Mouse (Mus musculus) cerebellum, adult 9-11 months (tissue): ENCODE data around the gene Wfdc3.

Experiments
- DNase-seq: peaks from one replicate; pipeline ENCODE4 v3.0.0; 2022

The Wfdc3 gene

DNA sequence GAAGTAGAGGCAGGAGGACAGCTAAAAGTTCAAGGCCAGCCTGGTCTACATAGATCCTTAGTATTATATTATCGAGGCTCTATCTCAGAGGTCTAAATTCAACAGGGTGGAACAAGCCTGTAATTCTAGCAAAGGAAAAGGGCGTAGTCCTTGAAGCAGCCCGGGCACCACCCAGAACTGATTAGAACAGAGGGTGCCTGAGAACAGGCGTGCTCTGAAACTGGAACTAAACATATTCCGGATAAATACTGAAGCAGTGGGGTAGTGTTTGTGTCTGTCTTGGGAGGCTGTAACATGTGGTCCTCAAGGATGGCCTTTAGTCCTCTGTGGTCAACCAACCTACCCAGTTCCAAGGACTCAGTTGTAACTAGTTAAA lies 28.2 kb upstream of the Wfdc3 start:
- no peak for DNase-seq

DNA sequence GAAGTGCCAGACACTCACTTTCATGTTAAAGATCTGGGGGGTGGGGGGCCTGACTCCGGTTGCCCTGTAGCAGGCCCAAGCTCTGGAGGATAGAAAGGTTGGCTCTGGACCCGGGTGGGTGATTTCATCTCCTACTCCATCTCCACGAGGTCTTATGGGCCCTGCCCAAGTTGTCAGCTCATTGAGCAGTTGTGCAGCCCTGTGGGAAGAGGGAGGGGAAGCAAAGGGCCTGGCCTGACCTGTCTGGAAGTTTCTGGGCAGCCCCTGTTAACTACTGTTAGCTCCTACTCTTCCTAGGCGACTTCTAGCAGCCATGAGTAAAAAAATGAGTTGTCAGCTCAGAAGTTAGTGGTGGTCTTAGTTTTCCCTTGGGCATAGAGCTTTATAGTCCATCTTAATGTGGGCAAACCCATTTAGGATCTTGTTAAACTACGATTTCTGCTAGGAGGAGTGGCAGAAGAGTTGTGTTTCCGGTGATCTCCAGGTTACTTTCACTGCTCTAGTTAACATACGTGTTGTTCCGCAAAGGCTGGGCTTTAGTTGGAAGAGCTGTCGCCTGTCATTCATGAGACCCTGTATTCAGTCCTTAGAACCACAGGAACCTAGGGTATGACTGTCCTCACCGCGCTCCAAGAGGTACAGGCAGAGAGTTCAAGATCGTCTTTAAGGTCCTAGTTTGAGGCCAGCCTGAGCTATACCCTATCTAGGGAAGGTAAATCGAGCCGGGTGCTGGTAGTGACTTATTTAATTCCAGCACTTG lies 27.7 kb upstream of the Wfdc3 start:
- DNase-seq, result no peak

DNA sequence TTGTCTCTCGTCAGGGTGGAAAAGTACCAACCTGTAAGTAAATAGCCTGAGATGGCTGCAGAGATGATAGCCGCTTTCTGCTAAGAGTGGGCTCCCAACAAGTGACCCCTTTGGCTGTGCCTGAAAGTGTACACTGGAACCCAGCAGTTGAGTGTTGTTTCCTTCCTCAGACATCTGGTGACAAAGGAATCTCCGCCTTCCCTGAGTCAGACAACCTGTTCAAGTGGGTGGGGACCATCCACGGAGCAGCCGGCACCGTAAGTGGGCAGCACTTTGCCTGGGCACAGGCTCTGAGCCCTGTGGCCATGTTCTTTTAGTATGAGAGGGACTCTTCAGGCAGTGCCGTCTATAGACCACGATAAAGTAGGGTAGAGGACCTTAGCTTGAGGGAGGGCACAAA lies 25.4 kb upstream of the Wfdc3 start:
- DNase-seq, result no peak

DNA sequence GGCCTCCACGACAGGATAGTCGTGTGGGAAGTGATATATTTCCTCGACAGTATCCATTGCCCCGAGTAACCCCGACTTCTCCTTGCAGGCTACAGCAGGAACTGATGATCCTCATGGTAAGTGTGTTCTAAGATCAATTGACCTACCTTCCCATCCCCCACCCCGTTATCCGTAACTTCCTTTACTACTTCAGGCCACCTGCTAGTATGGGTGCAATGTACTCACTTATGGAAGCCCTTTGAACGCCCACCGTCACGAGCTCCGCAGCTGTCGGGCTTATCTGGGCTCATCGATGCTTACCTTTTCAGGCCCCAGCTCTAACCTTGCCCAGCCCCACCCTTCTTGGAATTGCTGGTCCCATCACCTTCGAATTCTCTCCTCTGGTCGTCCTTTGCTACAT lies 24.5 kb upstream of the Wfdc3 start:
- no peak for DNase-seq

DNA sequence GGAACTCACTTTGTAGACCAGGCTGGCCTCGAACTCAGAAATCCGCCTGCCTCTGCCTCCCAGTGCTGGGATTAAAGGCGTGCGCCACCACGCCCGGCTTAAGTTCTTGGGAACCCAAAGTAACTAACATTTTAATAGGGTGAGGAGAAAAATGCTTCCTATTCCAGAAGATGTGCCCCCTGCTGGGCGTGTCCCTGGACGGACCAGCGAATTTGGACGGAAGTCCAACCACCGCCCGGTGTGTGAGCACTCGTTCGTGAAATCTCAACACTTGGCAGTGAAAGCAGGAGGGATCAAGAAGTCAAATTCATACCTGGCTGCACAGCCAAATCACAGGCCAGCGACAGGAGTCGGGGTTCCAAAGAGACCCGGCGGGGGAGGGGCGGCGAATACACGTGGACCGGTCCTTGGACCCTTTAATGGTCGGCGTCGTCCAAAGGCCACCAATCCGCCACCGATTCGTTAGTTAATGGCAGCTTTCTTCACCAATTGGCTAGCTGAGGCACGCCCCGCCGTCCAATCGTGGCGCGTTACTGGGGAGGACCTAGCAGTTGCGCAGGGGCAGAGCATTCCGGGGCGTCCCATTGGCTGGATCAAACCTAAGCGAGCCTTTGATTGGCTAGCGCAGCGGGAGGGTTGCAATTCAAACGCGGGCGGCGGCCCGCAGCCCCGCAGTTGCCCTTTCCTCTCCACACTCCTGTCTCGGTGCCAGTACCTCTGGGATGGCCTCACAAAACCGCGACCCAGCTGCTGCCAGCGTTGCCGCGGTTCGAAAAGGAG lies 23.7 kb upstream of the Wfdc3 start, which contains the start of gene Ube2c:
Gene Ube2c (plus strand): TSS at position 641 of the 780 bp plus-strand sequence.
- DNase-seq, result peak; percentile 98

DNA sequence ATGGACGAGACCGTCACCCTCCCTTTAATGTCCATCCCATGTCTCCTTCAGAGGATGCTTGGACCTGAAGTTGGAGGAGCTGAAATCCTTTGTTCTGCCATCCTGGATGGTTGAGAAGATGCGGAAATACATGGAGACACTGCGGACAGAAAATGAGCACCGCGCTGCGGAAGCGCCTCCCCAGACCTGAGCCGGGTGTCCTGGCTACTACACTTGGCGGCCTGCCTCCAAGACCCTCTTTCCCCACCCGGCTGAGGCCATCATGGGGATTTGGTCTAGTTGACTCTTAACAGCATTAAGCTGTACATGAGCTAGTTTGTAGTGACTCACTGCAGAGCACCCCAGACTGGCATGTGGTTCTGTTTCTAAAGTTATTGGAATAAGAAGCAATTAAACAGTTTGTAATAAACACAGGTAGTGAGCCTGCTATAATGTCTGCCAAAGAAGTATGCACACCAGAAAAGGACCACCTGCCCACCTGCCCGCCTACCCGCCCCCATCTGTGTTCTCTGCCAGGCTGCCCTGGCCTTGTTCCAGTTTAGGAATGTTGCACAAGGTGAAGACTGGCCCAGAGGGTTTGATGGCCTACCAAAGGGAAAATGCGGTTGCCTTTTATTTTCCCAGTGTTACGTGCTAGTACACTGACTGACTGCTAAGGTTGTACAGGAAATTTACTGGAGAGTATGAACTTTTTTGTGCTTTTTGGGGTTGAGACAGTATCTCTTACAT lies 22.2 kb upstream of the Wfdc3 start:
- no peak for DNase-seq

DNA sequence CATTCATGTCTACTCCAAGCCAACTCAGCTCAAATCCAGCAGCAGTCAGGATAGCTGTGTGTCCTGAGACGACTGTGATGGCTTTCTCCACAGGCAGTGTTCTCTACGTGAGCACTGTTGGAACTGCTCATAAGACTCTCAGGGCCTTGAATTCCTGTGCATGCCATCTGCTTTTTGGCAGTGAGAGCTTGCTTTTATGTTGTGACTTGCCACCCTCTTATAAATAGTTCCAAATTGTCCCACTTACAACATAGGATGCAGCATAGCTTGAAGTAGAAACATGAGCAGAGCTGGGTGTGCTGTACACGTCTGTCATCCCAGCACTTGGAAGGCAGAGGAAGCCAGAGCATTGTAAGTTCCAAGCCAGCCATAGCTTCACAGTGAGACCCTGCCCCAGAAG lies 20.1 kb upstream of the Wfdc3 start:
- DNase-seq, result no peak

DNA sequence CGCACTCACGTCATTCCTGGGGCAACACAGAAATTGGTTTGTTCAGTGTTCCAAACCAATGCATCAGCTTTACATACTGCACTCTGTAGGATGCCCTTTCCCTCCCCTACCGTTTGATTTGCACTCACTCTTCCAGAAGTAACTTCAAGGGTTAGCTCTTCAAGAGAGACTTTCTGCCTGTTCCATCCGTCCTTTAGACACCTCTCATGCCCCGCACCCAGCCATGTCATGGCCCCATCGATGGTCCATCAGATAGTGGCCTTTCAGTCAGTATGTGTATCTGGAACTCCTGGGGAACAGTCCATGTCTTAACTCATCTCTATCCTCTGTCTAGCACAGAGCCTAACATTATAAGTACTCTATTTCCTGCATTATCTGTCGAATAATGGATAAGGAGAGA lies 16.9 kb upstream of the Wfdc3 start:
- DNase-seq, result no peak

DNA sequence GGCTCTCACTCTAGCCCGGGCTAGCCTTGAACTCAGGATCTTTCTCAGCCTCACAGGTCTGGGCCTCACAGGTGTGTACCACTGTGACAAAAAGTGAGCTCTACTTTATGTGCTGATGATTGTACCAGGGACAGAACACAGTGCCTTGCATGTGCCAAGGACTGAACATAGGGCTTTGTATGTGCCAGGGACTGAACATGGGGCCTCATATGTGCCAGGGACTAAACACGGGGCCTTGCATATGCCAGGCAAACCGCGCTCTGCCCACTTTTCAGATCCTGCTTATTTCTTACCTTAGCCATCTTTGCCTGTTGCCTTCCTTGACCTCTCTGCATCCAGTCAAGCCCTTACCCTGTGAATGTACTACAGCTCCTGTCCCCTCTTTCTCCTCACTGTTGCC lies 16.2 kb upstream of the Wfdc3 start:
- no peak for DNase-seq

DNA sequence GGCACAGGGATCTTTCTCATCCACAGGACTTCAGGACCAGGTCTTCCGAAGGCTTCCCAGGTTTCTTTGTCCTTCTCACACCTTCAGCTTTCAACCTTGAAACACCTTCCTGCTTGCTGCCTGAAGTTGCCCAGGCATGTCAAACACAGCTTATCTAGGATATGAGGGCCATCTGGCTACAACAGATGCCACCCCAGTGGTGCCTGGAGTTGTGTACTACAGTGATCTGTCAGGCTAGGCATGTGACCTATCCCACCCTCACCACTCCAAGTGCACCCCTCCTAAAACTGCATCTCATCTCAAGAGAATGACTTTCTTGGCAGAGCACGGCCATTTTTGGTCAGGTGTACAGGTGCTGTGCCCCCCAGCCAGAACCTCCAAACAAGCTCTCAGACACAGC lies 15.8 kb upstream of the Wfdc3 start:
- peak; percentile 39 for DNase-seq

DNA sequence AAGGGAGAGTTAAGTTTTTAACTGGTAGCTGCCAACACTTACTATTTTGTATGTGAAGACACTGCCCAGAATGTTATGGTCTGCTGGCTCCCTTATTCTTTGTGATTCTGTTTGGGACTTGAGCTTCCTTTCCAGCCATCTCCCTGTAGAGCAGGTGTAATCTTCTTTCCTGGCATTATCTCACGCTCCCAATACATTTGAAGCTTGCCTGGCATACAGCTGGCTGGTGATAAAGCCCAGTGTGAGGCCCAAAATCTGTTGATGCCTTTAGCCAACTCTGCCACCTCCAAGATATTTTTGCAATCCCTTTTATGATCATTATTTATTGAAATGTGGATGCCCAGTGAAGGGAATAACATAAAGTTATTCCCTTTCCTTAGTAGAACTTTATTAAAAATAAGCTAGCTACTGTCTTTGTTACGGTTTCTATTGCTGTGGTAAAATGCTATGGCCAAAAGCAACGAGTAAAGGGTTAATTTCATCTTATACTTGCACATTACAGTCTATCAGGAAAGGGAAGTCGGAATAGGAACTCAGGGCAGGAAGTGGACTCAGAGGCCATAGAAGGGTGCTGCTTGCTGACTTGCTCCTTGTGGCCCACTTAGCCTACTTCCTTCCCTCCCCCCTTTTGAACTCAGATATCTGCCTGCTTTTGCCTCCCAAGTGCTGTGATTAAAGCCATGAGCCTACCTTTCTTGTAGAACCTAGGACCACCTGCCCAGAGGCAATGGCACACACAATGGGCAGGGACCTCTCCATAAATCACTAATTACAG lies 14.5 kb upstream of the Wfdc3 start:
- DNase-seq, result no peak

DNA sequence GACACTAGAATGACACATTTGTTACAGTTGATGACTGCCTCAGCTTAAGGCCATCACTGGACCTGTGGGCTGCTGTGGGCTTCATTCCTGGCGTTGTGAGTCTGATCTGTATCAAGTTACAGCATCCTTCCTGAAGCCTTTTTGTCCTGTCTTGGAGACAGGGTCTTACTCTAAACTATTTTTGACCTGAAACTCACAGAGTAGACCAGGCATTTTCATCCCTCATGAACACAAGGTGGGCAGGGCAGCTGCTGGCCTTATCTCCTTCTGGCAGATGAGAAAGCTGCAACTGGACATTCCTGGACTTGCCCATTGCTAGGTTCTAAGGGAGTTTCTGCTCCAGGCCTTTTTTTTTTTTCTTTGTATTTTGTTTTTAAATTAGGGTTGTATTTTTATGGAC lies 13.0 kb upstream of the Wfdc3 start:
- DNase-seq, result no peak

DNA sequence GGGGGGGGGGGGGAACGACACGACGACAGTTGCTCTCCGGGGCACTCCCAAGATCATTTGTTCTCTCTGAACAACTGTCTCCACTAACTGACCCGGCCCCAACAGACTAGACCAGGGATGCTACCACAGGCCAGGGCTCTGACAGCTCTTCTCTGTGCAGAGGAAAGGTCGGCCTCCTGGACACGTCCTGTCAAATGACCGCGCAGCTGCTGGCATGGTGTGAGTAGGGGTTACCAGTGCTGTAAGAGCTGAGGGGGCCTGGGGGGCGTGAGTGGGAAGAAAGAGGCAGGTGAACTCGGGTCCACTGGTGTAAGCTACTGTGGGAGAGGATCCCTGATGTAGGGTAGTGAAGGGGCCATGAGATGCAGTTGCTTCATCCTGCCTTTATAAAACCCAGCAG lies 12.1 kb upstream of the Wfdc3 start:
- DNase-seq, result no peak

DNA sequence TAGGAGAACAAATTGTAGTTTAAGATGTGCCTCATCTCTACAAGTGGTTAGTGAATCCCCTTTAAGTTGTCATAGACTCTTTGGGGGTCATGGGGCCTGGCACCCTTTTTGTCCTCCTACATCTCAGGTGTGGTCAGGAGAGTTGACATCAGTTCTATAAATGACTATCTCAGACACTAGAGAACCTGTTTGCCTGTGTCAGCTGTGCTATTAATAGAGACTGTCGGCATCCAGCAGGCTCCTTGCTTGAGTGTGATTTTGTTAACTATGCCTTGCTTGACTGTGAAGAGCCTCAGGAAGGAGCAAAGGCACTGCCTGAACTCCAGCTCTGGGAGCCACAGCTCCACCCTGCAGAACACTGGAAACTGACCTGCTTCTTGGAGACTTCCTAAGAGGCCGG lies 9.1 kb upstream of the Wfdc3 start:
- no peak for DNase-seq

DNA sequence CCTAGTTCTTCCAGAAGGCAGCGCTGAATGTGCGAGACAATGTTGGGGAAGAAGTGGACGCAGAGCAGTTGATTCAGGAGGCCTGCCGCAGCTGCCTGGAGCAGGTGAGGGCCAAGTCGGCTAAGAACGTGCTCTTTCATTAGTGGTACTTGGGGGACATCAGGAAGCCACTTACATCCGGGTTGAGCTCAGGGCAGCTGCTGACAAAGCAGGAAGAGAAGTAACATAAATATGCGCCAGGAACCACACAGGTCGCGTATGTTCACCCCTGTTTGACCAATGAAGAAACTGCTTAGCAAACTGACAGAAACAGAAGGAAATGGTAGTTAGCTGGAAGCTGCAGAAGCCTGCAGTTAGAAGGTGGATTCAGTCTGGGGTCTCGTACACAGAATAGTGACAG lies 8.4 kb upstream of the Wfdc3 start:
- no peak for DNase-seq

DNA sequence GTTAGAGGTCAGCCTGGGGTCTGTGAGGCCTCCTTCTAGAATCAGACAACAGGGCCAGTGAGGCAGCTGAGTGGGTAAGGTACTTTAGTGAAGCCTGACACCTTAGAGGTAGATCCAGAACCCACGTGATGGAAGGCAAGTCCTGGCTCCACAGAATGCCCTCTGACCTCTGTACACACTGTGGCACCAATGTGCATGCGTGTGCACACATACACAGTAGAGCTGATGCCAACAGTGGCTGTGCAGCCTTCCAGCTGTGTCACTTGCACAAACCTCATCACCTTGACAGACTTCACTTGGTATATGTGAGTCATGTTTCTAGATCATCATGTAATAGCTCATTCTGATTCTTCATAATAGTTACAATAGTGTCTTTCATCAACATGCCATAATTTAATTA lies 6.7 kb upstream of the Wfdc3 start:
- DNase-seq, result no peak

DNA sequence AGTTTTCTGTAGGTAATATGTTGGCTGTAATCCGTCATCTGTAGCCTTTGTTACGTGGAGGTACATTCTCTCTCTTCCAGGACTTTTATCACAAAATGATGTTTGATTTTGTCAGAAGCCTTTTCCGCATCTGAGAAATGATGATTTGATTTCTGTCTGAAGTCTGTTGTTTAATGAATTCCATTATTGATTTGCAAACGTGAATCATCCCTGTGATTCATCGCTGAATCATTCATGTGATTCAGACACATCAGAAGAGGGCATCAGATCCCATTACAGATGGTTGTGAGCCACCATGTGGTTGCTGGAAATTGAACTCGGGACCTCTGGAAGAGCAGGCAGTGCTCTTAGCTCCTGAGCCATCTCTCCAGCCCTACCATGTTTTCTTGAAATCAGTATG lies 3.3 kb upstream of the Wfdc3 start:
- no peak for DNase-seq

DNA sequence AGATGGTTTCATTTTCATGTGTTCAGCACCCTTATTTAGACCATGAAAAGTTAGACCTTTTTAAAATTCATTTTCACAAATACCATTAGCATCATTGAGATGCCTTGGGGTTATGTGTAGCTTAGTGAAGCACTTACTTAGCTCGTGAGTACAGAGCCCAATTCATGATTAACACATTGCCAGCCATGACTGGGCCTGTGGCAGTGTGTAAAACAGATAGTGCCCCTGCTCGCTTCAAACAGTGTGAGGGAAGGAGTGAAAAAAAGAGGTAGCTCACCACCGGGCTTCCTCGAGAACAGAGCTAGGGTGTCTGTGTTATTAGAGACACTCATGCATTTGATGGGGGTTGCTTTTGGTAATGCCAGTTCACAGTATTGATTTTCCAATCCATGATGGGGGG lies 2.5 kb upstream of the Wfdc3 start:
- DNase-seq, result no peak

DNA sequence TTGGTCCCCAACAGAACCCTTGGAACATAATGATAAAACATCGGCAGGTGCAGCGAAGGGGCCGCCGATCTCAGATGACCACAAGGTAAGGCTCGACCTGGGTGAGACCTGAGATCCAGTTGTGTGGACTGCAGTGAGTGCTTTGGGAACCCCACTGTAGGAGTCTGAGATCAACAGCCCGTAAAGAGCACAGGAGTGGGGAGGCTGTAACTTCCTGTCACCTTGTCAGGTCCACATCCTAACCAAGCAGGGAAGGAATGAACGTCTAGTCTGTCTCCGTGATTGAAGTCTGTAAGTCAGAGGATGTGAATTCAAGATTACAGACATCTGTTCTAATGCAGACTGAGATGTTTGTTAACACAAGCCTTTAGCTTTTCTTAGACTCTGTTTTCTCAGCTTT lies 962 bp upstream of the Wfdc3 start:
- DNase-seq, result no peak

DNA sequence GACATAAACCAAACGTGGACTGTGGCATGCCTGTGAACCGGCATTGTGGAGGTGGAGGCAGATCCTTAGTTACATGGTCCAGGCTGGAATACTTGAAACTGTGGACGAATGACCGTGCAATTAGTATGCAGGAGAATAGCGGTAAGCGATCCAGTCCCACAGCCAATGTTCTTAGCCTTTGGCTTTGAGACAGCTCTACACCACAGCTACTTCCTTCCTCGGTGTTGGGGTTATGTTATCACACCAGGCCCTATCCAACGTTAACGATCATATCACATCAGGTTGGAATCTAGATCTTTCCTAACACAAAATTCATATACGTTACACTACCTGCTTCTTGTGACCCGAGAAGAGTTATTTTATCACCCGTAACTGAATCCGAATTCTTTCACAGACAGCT lies 744 bp downstream of the Wfdc3 start:
- DNase-seq, result no peak

DNA sequence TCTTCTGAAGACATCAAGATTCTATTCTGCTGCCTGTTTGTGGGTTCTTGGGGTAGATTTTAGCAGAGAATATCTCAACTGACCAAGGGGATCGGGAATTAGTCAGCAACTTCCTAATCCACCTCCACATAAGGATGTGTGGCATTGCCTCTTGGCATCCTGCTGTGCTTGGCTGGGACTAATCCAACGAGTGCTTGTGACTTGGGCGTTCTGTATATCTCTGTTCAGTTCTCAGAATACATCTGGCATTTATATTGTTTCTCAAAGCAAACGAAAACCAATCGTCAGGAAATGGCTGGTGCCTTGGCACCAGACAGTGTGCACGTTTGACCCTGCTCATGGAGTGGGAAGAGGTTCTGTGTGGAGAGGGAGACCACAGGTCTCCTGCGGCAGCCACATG lies 5.9 kb downstream of the Wfdc3 start:
- DNase-seq, result no peak

DNA sequence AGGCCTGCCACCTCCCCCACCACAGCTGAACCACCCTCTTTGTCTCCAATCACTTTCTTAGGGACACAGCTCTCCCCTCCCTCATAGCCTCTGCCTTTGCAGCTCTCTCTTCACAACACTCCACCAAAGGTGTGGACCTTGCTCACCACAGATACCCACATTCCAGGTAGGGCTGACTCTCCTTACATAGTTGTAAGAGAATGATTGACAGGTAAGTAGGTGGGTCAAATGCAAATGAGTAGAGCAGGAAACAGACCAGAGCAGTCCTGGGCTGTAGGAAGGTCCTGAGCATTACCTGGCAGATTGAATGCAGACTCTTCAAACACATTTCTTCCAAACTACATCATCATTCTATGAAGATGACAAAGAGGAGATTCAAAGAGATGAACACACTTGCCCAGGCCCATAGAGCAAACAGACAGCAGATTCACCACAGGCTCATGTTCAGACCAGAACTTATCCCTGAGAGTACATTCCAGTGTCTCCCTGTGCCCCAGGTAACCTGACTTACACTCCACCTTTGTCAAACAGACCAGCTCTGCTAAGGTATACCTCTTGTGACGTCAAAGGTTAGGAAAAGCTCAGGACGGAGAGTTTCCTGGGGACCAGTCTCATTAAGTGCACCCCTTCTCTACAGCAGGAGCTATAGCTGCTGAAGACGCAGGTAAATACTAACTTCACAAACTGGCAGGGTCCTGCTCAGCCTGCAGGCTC lies 8.2 kb downstream of the Wfdc3 start:
- no peak for DNase-seq

DNA sequence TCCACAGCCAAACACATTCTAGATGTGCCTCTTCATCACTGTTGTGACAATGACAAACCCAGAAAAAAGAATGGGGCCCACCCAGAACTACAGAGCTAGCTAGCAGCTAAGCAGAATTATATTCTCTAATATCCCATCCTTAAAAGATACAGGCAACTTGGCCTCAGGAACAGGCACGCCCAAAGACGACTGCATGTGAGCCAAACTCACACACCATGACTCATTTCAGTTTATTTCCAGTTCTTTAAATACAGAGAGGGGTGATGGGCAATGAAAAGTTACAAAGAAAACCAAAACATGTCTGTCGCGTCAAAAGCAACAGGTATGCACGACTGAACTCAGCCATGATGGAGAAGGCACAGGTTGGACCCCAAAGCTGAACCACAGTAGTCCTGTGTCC lies 10.3 kb downstream of the Wfdc3 start:
- no peak for DNase-seq
